Mouse (Mus musculus): ENCODE measurements around the gene Golga2.

DNA sequence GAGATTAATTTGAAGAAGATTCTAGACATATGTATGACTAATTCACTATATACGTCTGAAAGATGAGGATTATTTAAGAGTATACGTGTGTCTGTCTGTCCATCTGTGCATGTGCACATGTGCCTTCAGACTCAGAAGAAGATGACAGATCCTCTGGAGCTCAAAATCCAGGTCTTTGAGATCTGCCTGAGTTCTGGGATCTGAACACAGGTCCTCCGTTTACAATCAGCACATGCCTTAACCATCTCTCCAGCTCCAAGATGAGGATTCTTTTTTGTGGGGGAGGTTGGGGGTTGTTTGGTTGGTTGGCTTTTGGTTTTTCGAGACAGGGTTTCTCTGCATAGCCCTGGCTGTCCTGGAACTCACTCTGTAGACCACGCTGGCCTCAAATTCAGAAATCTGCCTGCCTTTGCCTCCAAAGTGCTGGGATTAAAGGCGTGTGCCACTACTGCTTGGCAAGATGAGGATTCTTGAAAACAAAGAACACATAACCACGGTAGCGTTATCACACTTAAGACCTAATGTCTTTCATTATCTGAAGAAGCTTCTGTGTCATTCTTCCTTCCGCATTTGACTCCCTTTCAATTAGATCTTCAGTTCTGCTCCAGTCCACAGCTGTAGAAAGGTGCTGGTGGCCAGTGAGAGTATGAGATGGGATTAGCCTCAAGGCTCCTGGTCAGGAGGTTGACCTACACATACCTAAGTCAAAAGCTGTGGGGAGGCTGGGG, 48.3 kb upstream of the Golga2 start:
- TF ChIP-seq CTCF (IDR thresholded peaks at IDR 0.05; ENCODE audit: extremely low read depth, insufficient read depth, low read length) (no peak), POLR2A (IDR thresholded peaks at IDR 0.05; ENCODE audit: extremely low read depth, insufficient read depth, low read length) (no peak)

Measured in cortical plate, adult 2 months (tissue).